Mouse (Mus musculus): ENCODE measurements at regions not wholly inside any gene's neighbourhood (a gene's known extent, or its start where the extent isn't known, plus 50 kb on each side); places are given as distances from the start of the nearest gene placed in this dataset.

- Histone ChIP-seq H3K9ac (no peak overlapping the region), H3K4me2 (replicated peaks) (no peak overlapping the region), H3K4me3 (no peak overlapping the region), H3K27ac (no peak overlapping the region), H3K9me3 (no peaks in the 10 kb centered on the region), H3K4me1 (no peaks in the 10 kb centered on the region), H3K36me3 (no peaks in the 10 kb centered on the region), H3K27me3 (no peaks in the 10 kb centered on the region)
- ATAC-seq (ENCODE audit: insufficient number of reproducible peaks, insufficient read depth, low FRiP score, low TSS enrichment) = no peak
- 81% methylated on average over 8 of the region's 8 CpGs for WGBS
Observed at GRCm38 (mm10) chr9:46871211-46871994, 127.1 kb upstream of the Gm4791 start.

GRCm38 (mm10) chr9:46863934-46864333 lies 134.6 kb upstream of the Gm4791 start:
- Histone ChIP-seq H3K9me3 (no peaks in the 10 kb centered on the region), H3K4me2 (replicated peaks) (no peak overlapping the region), H3K4me1 (no peaks in the 10 kb centered on the region), H3K4me3 (no peak overlapping the region), H3K27me3 (no peaks in the 10 kb centered on the region), H3K9ac (no peak overlapping the region), H3K27ac (no peak overlapping the region), H3K36me3 (no peaks in the 10 kb centered on the region)
- 39% methylated on average over 4 of the region's 4 CpGs for WGBS
- no peak for ATAC-seq (ENCODE audit: insufficient number of reproducible peaks, insufficient read depth, low FRiP score, low TSS enrichment)

- no peaks in the 10 kb centered on the region for H3K27me3 ChIP-seq
- WGBS = 94% methylated on average over 13 of the region's 13 CpGs
- no peak for ATAC-seq (ENCODE audit: insufficient number of reproducible peaks, insufficient read depth, low FRiP score, low TSS enrichment)
Observed at GRCm38 (mm10) chr9:46851753-46852152, 146.8 kb upstream of the Gm4791 start.

GRCm38 (mm10) chr9:46851336-46851735 lies 147.2 kb upstream of the Gm4791 start:
- Histone ChIP-seq H3K4me1 (no peaks in the 10 kb centered on the region), H3K4me2 (replicated peaks) (no peak overlapping the region), H3K9me3 (no peaks in the 10 kb centered on the region), H3K36me3 (no peaks in the 10 kb centered on the region), H3K9ac (no peak overlapping the region), H3K27me3 (no peaks in the 10 kb centered on the region; the same call in 1 of the 2 replicates), H3K27ac (no peak overlapping the region), H3K4me3 (no peak overlapping the region)
- no peak for ATAC-seq (ENCODE audit: insufficient number of reproducible peaks, insufficient read depth, low FRiP score, low TSS enrichment)
- WGBS = 68% methylated on average over 10 of the region's 10 CpGs

More at GRCm38 (mm10) chr9:46851753-46852152, 146.8 kb upstream of the Gm4791 start:
- Histone ChIP-seq H3K27ac (no peak overlapping the region), H3K9me3 (no peaks in the 10 kb centered on the region), H3K36me3 (no peaks in the 10 kb centered on the region), H3K4me1 (no peaks in the 10 kb centered on the region), H3K4me3 (no peak overlapping the region), H3K9ac (no peak overlapping the region), H3K4me2 (replicated peaks) (no peak overlapping the region)

GRCm38 (mm10) chr9:46845276-46845675 lies 153.3 kb upstream of the Gm4791 start:
- Histone ChIP-seq H3K9ac (no peak overlapping the region), H3K4me2 (replicated peaks) (no peak overlapping the region), H3K36me3 (no peaks in the 10 kb centered on the region), H3K4me1 (no peaks in the 10 kb centered on the region), H3K9me3 (no peaks in the 10 kb centered on the region), H3K27ac (no peak overlapping the region), H3K4me3 (no peak overlapping the region), H3K27me3 (no peaks in the 10 kb centered on the region; the same call in 1 of the 2 replicates)
- ATAC-seq (ENCODE audit: insufficient number of reproducible peaks, insufficient read depth, low FRiP score, low TSS enrichment) = no peak
- 79% methylated on average over 3 of the region's 3 CpGs for WGBS

- Histone ChIP-seq H3K4me2 (replicated peaks) (no peak overlapping the region), H3K4me3 (no peak overlapping the region), H3K36me3 (no peaks in the 10 kb centered on the region), H3K9me3 (no peaks in the 10 kb centered on the region), H3K9ac (no peak overlapping the region), H3K4me1 (no peaks in the 10 kb centered on the region), H3K27me3 (no peaks in the 10 kb centered on the region; the same call in 1 of the 2 replicates), H3K27ac (no peak overlapping the region)
- ATAC-seq (ENCODE audit: insufficient number of reproducible peaks, insufficient read depth, low FRiP score, low TSS enrichment) = no peak
- 86% methylated on average over 7 of the region's 7 CpGs for WGBS
Observed at GRCm38 (mm10) chr9:46843781-46844180, 154.8 kb upstream of the Gm4791 start.

GRCm38 (mm10) chr9:46841571-46841970 lies 157.0 kb upstream of the Gm4791 start:
- no peak for ATAC-seq (ENCODE audit: insufficient number of reproducible peaks, insufficient read depth, low FRiP score, low TSS enrichment)
- Histone ChIP-seq H3K4me1 (no peaks in the 10 kb centered on the region), H3K4me2 (replicated peaks) (no peak overlapping the region), H3K27ac (no peak overlapping the region), H3K4me3 (no peak overlapping the region), H3K9ac (no peak overlapping the region), H3K9me3 (no peaks in the 10 kb centered on the region), H3K36me3 (no peaks in the 10 kb centered on the region), H3K27me3 (no peaks in the 10 kb centered on the region; the same call in 1 of the 2 replicates)
- WGBS = 84% methylated on average over 6 of the region's 6 CpGs

- no peak for ATAC-seq (ENCODE audit: insufficient number of reproducible peaks, insufficient read depth, low FRiP score, low TSS enrichment)
- H3K4me1 ChIP-seq = peaks cover 22% of the 10 kb centered on the region
- H3K4me3 ChIP-seq = no peak overlapping the region
- no peaks in the 10 kb centered on the region for H3K9me3 ChIP-seq
- H3K27ac ChIP-seq = no peak overlapping the region
- H3K36me3 ChIP-seq = no peaks in the 10 kb centered on the region
- 35% methylated on average over 7 of the region's 7 CpGs for WGBS
- no peak overlapping the region for H3K9ac ChIP-seq
- no peaks in the 10 kb centered on the region for H3K27me3 ChIP-seq
- no peak overlapping the region for H3K4me2 ChIP-seq (replicated peaks)
Observed at GRCm38 (mm10) chr9:46835261-46835660, 163.3 kb upstream of the Gm4791 start.

- 32% methylated on average over 15 of the region's 15 CpGs for WGBS
- H3K27me3 ChIP-seq = no peaks in the 10 kb centered on the region
- H3K4me2 ChIP-seq (replicated peaks) = peak overlapping the region; percentile 13; the same call in 1 of the 2 replicates
- H3K4me1 ChIP-seq = peaks cover 25% of the 10 kb centered on the region
- no peaks in the 10 kb centered on the region for H3K36me3 ChIP-seq
- H3K27ac ChIP-seq = peak overlapping the region; percentile 80
- H3K9ac ChIP-seq = no peak overlapping the region
- H3K4me3 ChIP-seq = no peak overlapping the region
- 0 out of 2 replicates have a peak, but pooled peaks have one; percentile 22 for ATAC-seq (ENCODE audit: insufficient number of reproducible peaks, insufficient read depth, low FRiP score, low TSS enrichment)
- H3K9me3 ChIP-seq = no peaks in the 10 kb centered on the region
Observed at GRCm38 (mm10) chr9:46830746-46831560, 167.6 kb upstream of the Gm4791 start.

- no peaks in the 10 kb centered on the region for H3K9me3 ChIP-seq
- peaks cover 24% of the 10 kb centered on the region for H3K4me1 ChIP-seq
- H3K4me2 ChIP-seq (replicated peaks) = no peak overlapping the region
- no peak overlapping the region for H3K9ac ChIP-seq
- no peak overlapping the region for H3K4me3 ChIP-seq
- H3K27me3 ChIP-seq = no peaks in the 10 kb centered on the region
- H3K36me3 ChIP-seq = no peaks in the 10 kb centered on the region
- WGBS = 0% methylated on average over 1 of the region's 1 CpGs
- peak overlapping the region; percentile 50; the same call in 1 of the 2 replicates for H3K27ac ChIP-seq
- ATAC-seq (ENCODE audit: insufficient number of reproducible peaks, insufficient read depth, low FRiP score, low TSS enrichment) = no peak
Observed at GRCm38 (mm10) chr9:46830316-46830715, 168.2 kb upstream of the Gm4791 start.

- Histone ChIP-seq H3K4me3 (no peak overlapping the region), H3K9me3 (no peaks in the 10 kb centered on the region), H3K27me3 (no peaks in the 10 kb centered on the region), H3K36me3 (no peaks in the 10 kb centered on the region), H3K27ac (no peak overlapping the region), H3K4me2 (replicated peaks) (no peak overlapping the region), H3K9ac (no peak overlapping the region), H3K4me1 (no peaks in the 10 kb centered on the region)
- 72% methylated on average over 4 of the region's 4 CpGs for WGBS
- ATAC-seq (ENCODE audit: insufficient number of reproducible peaks, insufficient read depth, low FRiP score, low TSS enrichment) = no peak
Observed at GRCm38 (mm10) chr9:46824703-46825102, 173.8 kb upstream of the Gm4791 start.

- H3K4me1 ChIP-seq = 0 out of 2 replicates have a peak, but pooled peaks cover 3% of the 10 kb centered on the region
- ATAC-seq (ENCODE audit: insufficient number of reproducible peaks, insufficient read depth, low FRiP score, low TSS enrichment) = peak; percentile 69; the same call in 1 of the 2 replicates
- WGBS = 52% methylated on average over 7 of the region's 7 CpGs
- no peak overlapping the region for H3K4me2 ChIP-seq (replicated peaks)
- H3K4me3 ChIP-seq = no peak overlapping the region
- H3K9me3 ChIP-seq = no peaks in the 10 kb centered on the region
- H3K27me3 ChIP-seq = no peaks in the 10 kb centered on the region
- no peaks in the 10 kb centered on the region for H3K36me3 ChIP-seq
- no peak overlapping the region for H3K9ac ChIP-seq
- peak overlapping the region; percentile 14; the same call in 1 of the 2 replicates for H3K27ac ChIP-seq
Observed at GRCm38 (mm10) chr9:46819808-46820207, 178.7 kb upstream of the Gm4791 start.
